ENCODE assay signal across 26 mouse cellular contexts in genomic region chr4:97816001-97816400, GRCm38 (mm10). TPM values are rescaled to one million over a fixed set of nuclear protein-coding genes. Genes with fewer than 3 reads are reported as not detected.
DNase-seq lines count a peak whose midpoint lies in the region; ATAC-seq and TF ChIP-seq lines count a peak whose summit lies in the region.
"Had no signal": no experiment of that assay in that cellular context is flagged by ENCODE, and none has a peak within 500 bp of the region (broad histone marks: within the 10 kb centered on the region; RNA-seq: fewer than 3 reads in every experiment).

No protein-coding gene starts in this region.

- TF ChIP-seq EP300 in liver, postnatal 0 days (IDR thresholded peaks at IDR 0.05; ENCODE audit: low read depth), result peak; percentile 66

- H3K36me3 ChIP-seq in kidney, postnatal 0 days (ENCODE audit: insufficient read depth, low read length), result no peaks in the 10 kb centered on the region
- no peaks in the 10 kb centered on the region for H3K36me3 ChIP-seq in kidney, embryonic 15.5 days
- H3K36me3 ChIP-seq in liver, embryonic 16.5 days (ENCODE audit: control insufficient read depth, insufficient read depth), result no peaks in the 10 kb centered on the region
- H3K36me3 ChIP-seq in liver, postnatal 0 days (replicated peaks; ENCODE audit: insufficient read depth, low read length), result no peaks in the 10 kb centered on the region
- H3K36me3 ChIP-seq: forebrain, embryonic 10.5 days; heart, embryonic 12.5 days; heart, embryonic 15.5 days; hindbrain, embryonic 10.5 days; hindbrain, embryonic 13.5 days had no signal

- no peaks in the 10 kb centered on the region for H3K9me3 ChIP-seq in kidney, postnatal 0 days (replicated peaks; ENCODE audit: low read length)
- no peaks in the 10 kb centered on the region for H3K9me3 ChIP-seq in kidney, embryonic 15.5 days (replicated peaks)
- no peaks in the 10 kb centered on the region for H3K9me3 ChIP-seq in liver, embryonic 16.5 days (replicated peaks; ENCODE audit: control insufficient read depth, low read length)
- H3K9me3 ChIP-seq in liver, postnatal 0 days (ENCODE audit: low read length), result no peaks in the 10 kb centered on the region
- H3K9me3 ChIP-seq: forebrain, embryonic 10.5 days; forebrain, embryonic 13.5 days; heart, embryonic 12.5 days; heart, embryonic 15.5 days; hindbrain, embryonic 10.5 days; hindbrain, embryonic 13.5 days had no signal

- H3K27ac ChIP-seq in kidney, postnatal 0 days, result no peak overlapping the region
- no peak overlapping the region for H3K27ac ChIP-seq in kidney, embryonic 15.5 days
- H3K27ac ChIP-seq in liver, embryonic 16.5 days (ENCODE audit: low read length), result no peak overlapping the region
- H3K27ac ChIP-seq in liver, postnatal 0 days (ENCODE audit: low read depth), result peak overlapping the region; percentile 89
- H3K27ac ChIP-seq: forebrain, embryonic 10.5 days; heart, embryonic 15.5 days; hindbrain, embryonic 10.5 days; hindbrain, embryonic 13.5 days had no signal

- no peak for ATAC-seq in kidney, postnatal 0 days (replicated peaks; ENCODE audit: low FRiP score, low read depth)
- ATAC-seq in kidney, embryonic 15.5 days (replicated peaks; ENCODE audit: low FRiP score), result no peak
- peak; percentile 36; the same call in 1 of the 2 replicates for ATAC-seq in liver, embryonic 16.5 days (ENCODE audit: low read depth)
- peak; percentile 47 for ATAC-seq in liver, postnatal 0 days
- ATAC-seq: forebrain, embryonic 13.5 days; hindbrain, embryonic 16.5 days had no signal

- no peak for TF ChIP-seq CTCF in kidney, postnatal 0 days (IDR thresholded peaks at IDR 0.05; ENCODE audit: low read depth)
- no peak for TF ChIP-seq CTCF in liver, postnatal 0 days (IDR thresholded peaks at IDR 0.05; ENCODE audit: low read depth)

- H3K27me3 ChIP-seq in kidney, postnatal 0 days (ENCODE audit: insufficient read depth, low read length), result no peaks in the 10 kb centered on the region
- no peaks in the 10 kb centered on the region for H3K27me3 ChIP-seq in kidney, embryonic 15.5 days
- H3K27me3 ChIP-seq in liver, embryonic 16.5 days (ENCODE audit: control insufficient read depth, insufficient read depth, low read depth, low read length), result no peaks in the 10 kb centered on the region
- H3K27me3 ChIP-seq in liver, postnatal 0 days (ENCODE audit: insufficient read depth, low read length), result no peaks in the 10 kb centered on the region
- H3K27me3 ChIP-seq: CH12.LX; forebrain, embryonic 13.5 days; heart, embryonic 12.5 days; heart, embryonic 15.5 days; hindbrain, embryonic 13.5 days had no signal

- H3K9ac ChIP-seq in kidney, postnatal 0 days (ENCODE audit: low read depth, low read length), result no peak overlapping the region
- no peak overlapping the region for H3K9ac ChIP-seq in kidney, embryonic 15.5 days
- no peak overlapping the region for H3K9ac ChIP-seq in liver, embryonic 16.5 days (ENCODE audit: low read depth, low read length)
- H3K9ac ChIP-seq in liver, postnatal 0 days (replicated peaks), result no peak overlapping the region
- H3K9ac ChIP-seq: forebrain, embryonic 13.5 days; heart, embryonic 12.5 days; heart, embryonic 15.5 days; hindbrain, embryonic 13.5 days had no signal

- DNase-seq in kidney, postnatal 0 days (ENCODE audit: low spot score), result peak; percentile 5
- DNase-seq in liver (no peak), NIH3T3 (ENCODE audit: low read depth) (peak; percentile 57)
- no peak for DNase-seq in liver, postnatal 0 days
- no peak for DNase-seq in spleen, adult 12 weeks (ENCODE audit: low spot score)
- DNase-seq: adrenal gland, adult 8-10 months; adrenal gland, postnatal 25 days; B cell, adult 2 months; cerebellum, adult 18-20 months; cerebellum, adult 9-10 months; cerebellum, postnatal 14 days; gastrocnemius, postnatal 25 days; heart, adult 18-20 months; heart, postnatal 10 days; heart, postnatal 36 days had no signal

- no peak overlapping the region for H3K4me3 ChIP-seq in kidney, postnatal 0 days (replicated peaks; ENCODE audit: low read depth, low read length)
- no peak overlapping the region for H3K4me3 ChIP-seq in kidney, embryonic 15.5 days (replicated peaks)
- H3K4me3 ChIP-seq in liver, embryonic 16.5 days (ENCODE audit: low read depth, low read length), result no peak overlapping the region
- H3K4me3 ChIP-seq in liver, postnatal 0 days (ENCODE audit: low read depth, low read length), result no peak overlapping the region
- H3K4me3 ChIP-seq: forebrain, embryonic 10.5 days; forebrain, embryonic 13.5 days; heart, embryonic 12.5 days; heart, embryonic 15.5 days; hindbrain, embryonic 10.5 days; hindbrain, embryonic 13.5 days had no signal

- H3K4me1 ChIP-seq in kidney, postnatal 0 days (replicated peaks; ENCODE audit: insufficient read depth, low read length), result no peaks in the 10 kb centered on the region
- H3K4me1 ChIP-seq in kidney, embryonic 15.5 days, result no peaks in the 10 kb centered on the region
- no peaks in the 10 kb centered on the region for H3K4me1 ChIP-seq in liver, embryonic 16.5 days (ENCODE audit: control insufficient read depth, low read depth, low read length)
- peaks cover 20% of the 10 kb centered on the region for H3K4me1 ChIP-seq in liver, postnatal 0 days (ENCODE audit: insufficient read depth)
- H3K4me1 ChIP-seq: hindbrain, embryonic 10.5 days had no signal

- no peak overlapping the region for H3K4me2 ChIP-seq in kidney, postnatal 0 days (ENCODE audit: low read length)
- H3K4me2 ChIP-seq in kidney, embryonic 15.5 days, result no peak overlapping the region
- no peak overlapping the region for H3K4me2 ChIP-seq in liver, embryonic 16.5 days (ENCODE audit: low read depth, low read length)
- H3K4me2 ChIP-seq in liver, postnatal 0 days (ENCODE audit: low read depth, low read length), result 0 out of 2 replicates have a peak overlapping the region, but pooled peaks have one; percentile 12
- H3K4me2 ChIP-seq: forebrain, embryonic 13.5 days; heart, embryonic 12.5 days; heart, embryonic 15.5 days; hindbrain, embryonic 13.5 days had no signal

RNA-seq across cellular contexts. Expression of gene E130114P18Rik, which starts 38.1 kb away (rescaled TPM):
- 0.38 and 0.71 TPM in 2 replicates for polyA plus RNA-seq in kidney, postnatal 0 days (2015; fragmentation: Nextera tagmentation; extraction: Ambion mirVana)
- 0.51 and 0.59 TPM in 2 replicates for polyA plus RNA-seq in kidney, embryonic 15.5 days (2015; fragmentation: Nextera tagmentation; extraction: Ambion mirVana)
- 0.08 TPM in 1 of 2 replicates, not detected in the other for polyA plus RNA-seq in liver, embryonic 16.5 days (2015; fragmentation: Nextera tagmentation; extraction: Ambion mirVana)
- polyA plus RNA-seq in liver, postnatal 0 days (2015; fragmentation: Nextera tagmentation; extraction: Ambion mirVana), result not detected in 2 replicates
- polyA plus RNA-seq: G1E had no signal

RNA-seq across cellular contexts. Expression of gene Nfia, which starts 43.5 kb away (rescaled TPM):
- polyA plus RNA-seq in kidney, postnatal 0 days (2015; fragmentation: Nextera tagmentation; extraction: Ambion mirVana), result 25.9 and 29.1 TPM in 2 replicates
- 26.8 and 29.3 TPM in 2 replicates for polyA plus RNA-seq in kidney, embryonic 15.5 days (2015; fragmentation: Nextera tagmentation; extraction: Ambion mirVana)
- polyA plus RNA-seq in liver, embryonic 16.5 days (2015; fragmentation: Nextera tagmentation; extraction: Ambion mirVana), result 4.2 and 5.7 TPM in 2 replicates
- 9.9 TPM in 2 replicates for polyA plus RNA-seq in liver, postnatal 0 days (2015; fragmentation: Nextera tagmentation; extraction: Ambion mirVana)

Comparison
In these comparisons a context has a peak if more than half of its experiments do, and no peak if none do; other contexts are left out.
1. ATAC-seq: peak in liver, embryonic 16.5 days (single experiment) and liver, postnatal 0 days (single experiment); none in kidney, postnatal 0 days (single experiment) and kidney, embryonic 15.5 days (single experiment).
2. DNase-seq: peak in kidney, postnatal 0 days (single experiment) and NIH3T3 (single experiment); none in liver (single experiment), liver, postnatal 0 days (single experiment) and spleen, adult 12 weeks (single experiment).